Mouse (Mus musculus) gastrocnemius, postnatal 25 days (tissue): ENCODE data around the gene Sv2b. TPM values are rescaled to one million over a fixed set of nuclear protein-coding genes. Genes with fewer than 3 reads are reported as not detected.

Experiments
- DNase-seq: peaks from one replicate; pipeline ENCODE4 v3.0.0; 2022
- total RNA-seq, 2 experiments: library from RNA; stranded (reverse); gene quantifications; 1 replicate in 1 of 2; 2 replicates in 1 of 2; pipeline ENCODE4 v1.2.3; 2021

Gene Sv2b
- total RNA-seq, 2 experiments from 2014 or later = 0.23 to 0.48 TPM

DNA sequence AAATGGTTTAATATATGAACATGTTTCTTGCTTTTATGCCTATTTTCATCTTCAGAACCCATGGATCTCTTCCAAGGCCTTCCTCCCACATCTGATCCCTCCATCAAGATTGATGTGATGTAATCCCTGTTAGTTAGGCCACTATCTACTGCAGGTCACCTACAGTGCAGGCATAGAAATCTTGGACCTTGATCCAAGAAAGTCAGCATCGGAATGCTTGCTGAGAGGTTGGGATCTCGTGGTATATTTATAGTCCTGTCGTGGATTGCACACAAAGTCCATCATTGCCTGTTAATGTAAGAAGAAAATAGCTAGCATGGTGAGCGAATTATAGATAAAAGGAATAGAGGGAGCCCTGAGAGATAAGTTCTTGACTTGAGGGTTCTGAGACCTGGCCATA, 223.6 kb downstream of the Sv2b start:
- no peak for DNase-seq

DNA sequence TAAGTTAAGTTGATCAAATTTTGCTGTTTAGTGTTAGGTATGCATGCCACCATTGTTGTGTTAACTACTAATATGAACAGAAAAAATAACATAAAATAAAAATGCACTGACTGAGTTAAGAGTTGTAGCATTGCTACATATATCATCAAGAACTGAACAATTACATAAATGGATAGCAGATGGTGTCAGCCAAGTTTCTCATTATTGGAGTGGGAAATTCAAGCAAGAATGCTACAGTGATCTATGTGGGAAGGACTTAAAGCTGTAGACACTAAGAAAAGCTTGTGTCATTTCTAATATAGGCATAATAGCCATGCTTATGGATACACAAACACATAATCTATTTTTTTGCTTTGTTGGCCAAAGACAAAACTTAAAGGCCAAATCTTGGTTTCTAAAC, 228.9 kb downstream of the Sv2b start:
- no peak for DNase-seq

DNA sequence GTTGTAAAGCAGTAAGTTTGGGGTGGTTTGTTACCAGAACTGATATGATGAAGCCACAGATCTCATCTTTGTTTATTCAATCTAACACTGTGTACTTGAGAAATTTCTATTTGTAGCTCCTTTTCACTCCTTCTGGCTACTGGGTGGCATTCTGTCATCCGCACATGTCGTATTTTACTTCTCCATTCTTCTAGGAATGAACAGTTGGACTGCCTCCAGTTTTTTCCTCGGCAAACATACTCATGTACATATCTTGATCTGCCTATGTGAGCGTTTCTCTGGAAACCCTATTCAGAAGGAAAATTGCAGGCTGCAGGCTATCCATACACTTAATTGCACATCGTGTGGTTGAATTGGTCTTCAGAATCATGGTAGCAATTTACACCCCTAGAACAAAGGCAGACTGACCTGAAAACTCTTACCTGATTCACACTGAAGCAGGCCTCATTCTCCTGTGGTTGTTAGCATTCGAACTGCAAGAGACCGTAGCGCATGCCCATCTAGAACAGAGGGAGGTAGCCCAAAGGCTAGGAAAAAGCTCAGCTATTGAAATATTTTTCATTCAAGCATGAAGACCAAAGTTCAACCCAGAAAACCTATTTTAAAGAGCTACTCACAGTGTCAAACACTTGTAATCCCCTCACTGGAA, 231.4 kb downstream of the Sv2b start:
- no peak for DNase-seq

Other genes with a start within 250 kb of the Sv2b start
- 10 to 100 TPM; 51.5 to 63.2 TPM for gene Akap13, start 146.3 kb upstream of the Sv2b start, total RNA-seq